Mouse (Mus musculus): Measurements from ENCODE around the gene Zfp865. TPM values are rescaled to one million over a fixed set of nuclear protein-coding genes. Genes with fewer than 3 reads are reported as not detected.

Gene Zfp865
- total and polyA plus RNA-seq, 3 experiments = 13.8 to 16.9 (median 13.9) TPM

DNA sequence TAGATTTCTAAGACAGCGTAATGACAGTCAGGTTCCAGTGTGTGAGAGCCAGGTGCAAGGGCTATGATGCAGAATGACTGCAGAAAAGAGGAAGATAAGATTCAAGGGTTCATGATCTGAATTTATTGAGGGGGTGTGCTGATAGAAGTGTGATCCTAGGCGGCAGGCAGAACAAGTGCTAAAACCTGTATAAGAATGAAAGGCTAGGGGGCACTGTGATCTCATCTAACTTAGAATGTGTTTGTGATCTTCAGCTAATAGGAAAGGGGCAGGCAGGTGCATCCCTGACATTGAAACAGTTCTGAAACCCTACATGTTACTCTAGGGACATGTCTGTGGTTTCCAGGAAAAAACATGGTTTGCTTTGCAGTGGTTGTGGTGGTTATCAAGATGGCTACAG, 25.9 kb downstream of the Zfp865 start:
- Histone ChIP-seq H3K79me2 (replicated peaks; ENCODE audit: control insufficient read depth, insufficient read depth, low read length) (no peaks in the 10 kb centered on the region), H3K36me3 (ENCODE audit: control insufficient read depth, insufficient read depth, low read length) (no peaks in the 10 kb centered on the region), H3K4me1 (ENCODE audit: control insufficient read depth, insufficient read depth, low read length) (no peaks in the 10 kb centered on the region), H3K27me3 (ENCODE audit: control insufficient read depth, insufficient read depth, low read length) (no peaks in the 10 kb centered on the region), H3K4me3 (no peak overlapping the region), H3K27ac (no peak overlapping the region), H3K9ac (ENCODE audit: low read depth, low read length) (no peak overlapping the region)
- DNase-seq = no peak
- TF ChIP-seq POLR2A (IDR thresholded peaks at IDR 0.05; ENCODE audit: insufficient read depth, low read depth, low read length) = no peak
- intact Hi-C loops (cut with DNase I) = no loop called here
- WGBS = 79% methylated on average over 2 of the region's 2 CpGs

DNA sequence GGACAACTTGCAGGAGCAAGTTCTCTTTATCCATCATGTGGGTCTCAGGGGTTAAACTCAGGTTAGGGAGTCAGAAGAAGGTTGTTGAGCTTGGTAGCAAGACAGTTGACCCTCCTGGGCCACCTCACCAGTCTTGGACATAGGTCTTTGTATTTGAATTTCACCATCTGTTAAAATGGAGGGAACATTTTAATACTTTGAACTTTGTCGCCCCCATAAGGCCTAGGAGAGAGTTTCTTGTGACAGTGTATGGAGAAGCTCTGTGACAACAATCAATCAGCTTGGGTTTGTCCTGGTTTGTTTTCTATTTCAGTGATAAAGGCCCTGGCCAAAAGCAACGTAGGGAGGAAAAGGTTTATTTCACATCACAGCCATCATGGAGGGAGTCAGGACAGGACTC, 27.1 kb downstream of the Zfp865 start:
- H3K27me3 ChIP-seq (ENCODE audit: control insufficient read depth, insufficient read depth, low read length) = no peaks in the 10 kb centered on the region
- 15% methylated on average over 2 of the region's 2 CpGs for WGBS
- no peaks in the 10 kb centered on the region for H3K4me1 ChIP-seq (ENCODE audit: control insufficient read depth, insufficient read depth, low read length)
- no peak overlapping the region for H3K4me3 ChIP-seq
- H3K9ac ChIP-seq (ENCODE audit: low read depth, low read length) = no peak overlapping the region
- intact Hi-C loops (cut with DNase I) = loop anchor here (1.0 kb wide), 2 partner anchors 47 to 104 kb away; no protein-coding TSS in a partner anchor
- H3K36me3 ChIP-seq (ENCODE audit: control insufficient read depth, insufficient read depth, low read length) = no peaks in the 10 kb centered on the region
- TF ChIP-seq EP300 (IDR thresholded peaks at IDR 0.05; ENCODE audit: insufficient read depth, low read depth, low read length) = no peak
- TF ChIP-seq CTCF (IDR thresholded peaks at IDR 0.05) = peak; percentile 76
- DNase-seq = peak in 1 of 2 experiments; percentile 24
- H3K79me2 ChIP-seq (replicated peaks; ENCODE audit: control insufficient read depth, insufficient read depth, low read length) = no peaks in the 10 kb centered on the region
- no peak overlapping the region for H3K27ac ChIP-seq

DNA sequence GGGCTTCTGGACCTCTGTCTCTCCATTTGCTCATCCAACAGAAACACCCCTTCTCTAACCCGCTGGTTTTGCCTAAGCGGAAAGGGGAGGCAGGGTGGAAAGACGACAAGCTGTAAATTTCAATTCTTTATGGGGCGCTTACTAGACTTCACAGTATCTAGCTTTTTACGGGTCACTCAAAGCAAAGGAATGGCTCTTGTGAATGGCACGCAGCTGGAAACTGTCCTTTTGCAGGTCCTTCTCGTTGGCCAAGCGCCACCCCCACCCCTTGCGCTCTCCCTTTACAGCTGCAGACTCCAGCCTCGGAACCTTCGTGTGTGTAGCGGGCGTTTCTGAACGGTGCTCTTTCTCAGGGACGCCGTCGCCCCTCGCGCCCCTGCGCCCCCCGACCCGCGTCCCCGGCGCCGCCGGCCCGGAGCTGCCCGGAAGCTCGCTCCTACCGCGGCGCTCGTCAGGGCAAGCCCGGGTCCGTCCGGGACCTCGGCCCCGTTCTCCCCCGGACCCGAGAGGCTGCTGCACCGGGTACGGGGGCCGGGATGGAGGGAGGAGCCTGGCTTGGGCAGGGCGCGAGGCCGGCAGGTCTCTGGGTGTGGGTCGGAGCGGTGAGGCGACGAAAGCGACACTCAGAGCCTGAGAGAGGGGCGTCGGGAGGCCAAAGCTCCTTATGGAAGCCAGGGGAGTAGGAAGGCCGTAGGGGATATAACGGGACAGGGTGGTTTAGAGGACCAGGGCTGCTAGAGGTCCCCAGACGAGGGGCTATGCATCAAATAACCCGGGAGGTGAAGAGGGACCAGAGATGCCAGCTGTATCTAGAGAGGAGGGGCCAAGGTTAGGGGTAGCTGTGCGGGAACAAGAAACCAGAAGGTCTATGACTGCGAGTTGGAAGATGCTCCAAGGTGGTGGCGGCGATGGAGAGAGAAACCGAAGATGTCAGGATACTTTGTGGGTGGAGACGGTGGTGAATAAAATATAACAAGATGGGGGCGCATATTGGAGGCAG, 31.3 kb downstream of the Zfp865 start, which contains the start of gene Zfp580:
Gene Zfp580, plus strand, starts transcription at position 346 of the 1,000 bp plus-strand sequence.
- Histone ChIP-seq H3K4me1 (ENCODE audit: control insufficient read depth, insufficient read depth, low read length) (peaks cover 2% of the 10 kb centered on the region; the same call in 1 of the 2 replicates), H3K4me3 (peak within 1 kb of the TSS; percentile 92), H3K9ac (ENCODE audit: low read depth, low read length) (peak within 1 kb of the TSS; percentile 90), H3K27ac (peak within 1 kb of the TSS; percentile 74), H3K27me3 (ENCODE audit: control insufficient read depth, insufficient read depth, low read length) (peaks cover 15% of the 10 kb centered on the region), H3K79me2 (replicated peaks; ENCODE audit: control insufficient read depth, insufficient read depth, low read length) (no peaks in the 10 kb centered on the region), H3K36me3 (ENCODE audit: control insufficient read depth, insufficient read depth, low read length) (no peaks in the 10 kb centered on the region)
- DNase-seq = peak; percentile 86 to 88
- TF ChIP-seq CTCF (IDR thresholded peaks at IDR 0.05) = no peak
- TF ChIP-seq EP300 (IDR thresholded peaks at IDR 0.05; ENCODE audit: insufficient read depth, low read depth, low read length) = no peak
- TF ChIP-seq POLR2A (IDR thresholded peaks at IDR 0.05; ENCODE audit: insufficient read depth, low read depth, low read length) = no peak; the same call in 1 of the 2 replicates
- under 1% methylated on average over 65 of the region's 65 CpGs for WGBS
- intact Hi-C loops (cut with DNase I) = loop anchor here (2.0 to 5.0 kb wide), 3 partner anchors 15 to 184 kb away; partner anchors contain the start of gene Zfp579

DNA sequence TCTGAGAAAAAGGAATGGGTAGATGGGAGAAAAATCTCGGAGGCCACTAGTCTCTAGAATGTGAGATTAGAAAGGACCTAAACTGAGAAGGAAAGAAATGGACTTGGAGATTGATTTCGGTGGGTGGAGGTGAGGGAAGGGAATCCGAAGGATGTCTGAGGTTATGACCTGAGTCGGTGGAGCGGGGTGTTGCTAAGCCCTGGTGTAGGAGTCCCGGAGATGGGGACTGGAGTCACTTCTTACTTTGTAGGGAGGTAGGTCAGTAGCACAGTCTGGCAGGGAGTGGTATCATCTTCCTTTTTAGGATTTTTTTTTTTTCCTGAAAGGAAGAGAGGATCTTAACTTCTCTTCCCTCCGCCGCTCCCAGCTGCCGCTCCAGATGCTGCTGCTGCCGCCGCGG, 32.3 kb downstream of the Zfp865 start:
- WGBS = 19% methylated on average over 12 of the region's 12 CpGs
- Histone ChIP-seq H3K4me3 (peak overlapping the region; percentile 92), H3K9ac (ENCODE audit: low read depth, low read length) (no peak overlapping the region), H3K4me1 (ENCODE audit: control insufficient read depth, insufficient read depth, low read length) (peaks cover 2% of the 10 kb centered on the region; the same call in 1 of the 2 replicates), H3K36me3 (ENCODE audit: control insufficient read depth, insufficient read depth, low read length) (no peaks in the 10 kb centered on the region), H3K27me3 (ENCODE audit: control insufficient read depth, insufficient read depth, low read length) (peaks cover 20% of the 10 kb centered on the region), H3K27ac (no peak overlapping the region), H3K79me2 (replicated peaks; ENCODE audit: control insufficient read depth, insufficient read depth, low read length) (no peaks in the 10 kb centered on the region)
- intact Hi-C loops (cut with DNase I) = loop anchor here (5.0 kb wide), 1 partner anchor 185 kb away; no protein-coding TSS in a partner anchor
- DNase-seq = no peak
- TF ChIP-seq CTCF (IDR thresholded peaks at IDR 0.05) (no peak), EP300 (IDR thresholded peaks at IDR 0.05; ENCODE audit: insufficient read depth, low read depth, low read length) (no peak), POLR2A (IDR thresholded peaks at IDR 0.05; ENCODE audit: insufficient read depth, low read depth, low read length) (no peak)

DNA sequence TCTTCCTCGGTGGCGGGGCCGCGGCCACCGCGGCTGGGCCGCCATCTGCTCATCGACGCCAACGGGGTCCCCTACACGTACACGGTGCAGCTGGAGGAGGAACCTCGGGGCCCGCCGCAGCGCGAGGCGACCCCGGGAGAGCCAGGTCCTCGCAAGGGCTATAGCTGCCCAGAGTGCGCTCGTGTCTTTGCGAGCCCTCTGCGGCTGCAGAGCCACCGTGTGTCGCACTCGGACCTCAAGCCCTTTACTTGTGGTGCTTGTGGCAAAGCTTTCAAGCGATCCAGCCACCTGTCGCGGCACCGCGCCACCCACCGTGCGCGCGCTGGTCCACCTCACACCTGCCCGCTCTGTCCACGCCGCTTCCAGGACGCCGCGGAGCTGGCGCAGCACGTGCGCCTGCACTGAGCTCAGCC, 32.8 kb downstream of the Zfp865 start:
- H3K36me3 ChIP-seq (ENCODE audit: control insufficient read depth, insufficient read depth, low read length) = no peaks in the 10 kb centered on the region
- peak in 1 of 2 experiments; percentile 33 for DNase-seq
- no peaks in the 10 kb centered on the region for H3K79me2 ChIP-seq (replicated peaks; ENCODE audit: control insufficient read depth, insufficient read depth, low read length)
- peaks cover 20% of the 10 kb centered on the region for H3K27me3 ChIP-seq (ENCODE audit: control insufficient read depth, insufficient read depth, low read length)
- H3K27ac ChIP-seq = no peak overlapping the region
- peak overlapping the region; percentile 8 for H3K9ac ChIP-seq (ENCODE audit: low read depth, low read length)
- WGBS = 25% methylated on average over 45 of the region's 45 CpGs
- peaks cover 2% of the 10 kb centered on the region; the same call in 1 of the 2 replicates for H3K4me1 ChIP-seq (ENCODE audit: control insufficient read depth, insufficient read depth, low read length)
- H3K4me3 ChIP-seq = peak overlapping the region; percentile 16; the same call in 1 of the 2 replicates
- intact Hi-C loops (cut with DNase I) = loop anchor here (5.0 kb wide), 1 partner anchor 186 kb away; no protein-coding TSS in a partner anchor
- TF ChIP-seq EP300 (IDR thresholded peaks at IDR 0.05; ENCODE audit: insufficient read depth, low read depth, low read length) (no peak), POLR2A (IDR thresholded peaks at IDR 0.05; ENCODE audit: insufficient read depth, low read depth, low read length) (no peak), CTCF (IDR thresholded peaks at IDR 0.05) (no peak)

Data from heart, adult 2 months (tissue).